Mouse (Mus musculus): ENCODE results near the gene Lcn11. TPM values are rescaled to one million over a fixed set of nuclear protein-coding genes. Genes with fewer than 3 reads are reported as not detected.

The Lcn11 gene
- not detected in 2 replicates for polyA plus RNA-seq (2015; fragmentation: Nextera tagmentation; extraction: Ambion mirVana)

DNA sequence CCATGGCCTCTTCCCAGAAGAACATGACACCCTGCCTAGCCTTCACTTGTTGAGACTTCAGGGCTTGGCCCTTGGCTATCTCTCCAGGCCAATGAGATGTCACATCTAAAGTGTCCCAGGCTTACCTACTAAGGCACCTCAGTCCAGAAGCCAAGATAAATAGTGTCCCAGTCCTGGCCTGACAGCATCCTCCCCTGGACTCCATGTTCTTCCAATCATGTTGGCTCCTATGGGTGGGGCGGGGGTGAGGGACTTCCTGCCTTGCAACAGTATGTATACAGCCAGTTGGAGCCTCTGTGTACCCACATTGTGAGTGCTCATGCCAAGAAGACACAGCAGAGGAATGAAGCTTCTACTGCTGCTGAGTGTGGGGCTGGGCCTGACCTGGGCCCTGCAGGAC is at the start of gene Lcn11:
Gene Lcn11, plus strand, starts transcription at position 301 of the 400 bp plus-strand sequence.

DNA sequence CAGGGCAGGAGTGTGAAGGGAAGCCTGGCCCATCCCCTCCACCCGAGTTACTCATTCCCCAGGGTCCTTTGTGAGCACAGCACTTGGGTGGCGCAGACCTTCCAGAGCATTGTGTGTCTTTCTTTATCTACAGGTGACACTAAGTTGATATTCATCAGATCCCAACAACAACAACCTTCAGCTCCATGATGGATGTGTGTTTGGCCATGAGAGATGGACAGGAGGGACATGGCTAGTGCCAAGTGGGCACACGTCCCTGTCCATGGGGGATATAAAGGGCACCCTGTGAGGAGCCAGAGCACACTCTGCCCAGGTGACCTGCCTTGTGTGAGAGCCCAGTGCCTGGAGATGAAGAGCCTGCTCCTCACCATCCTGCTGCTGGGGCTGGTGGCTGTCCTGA is 40.1 kb upstream of the Lcn11 start, which contains the start of gene Obp2b:
Gene Obp2b, plus strand, starts transcription at position 301 of the 400 bp plus-strand sequence.

DNA sequence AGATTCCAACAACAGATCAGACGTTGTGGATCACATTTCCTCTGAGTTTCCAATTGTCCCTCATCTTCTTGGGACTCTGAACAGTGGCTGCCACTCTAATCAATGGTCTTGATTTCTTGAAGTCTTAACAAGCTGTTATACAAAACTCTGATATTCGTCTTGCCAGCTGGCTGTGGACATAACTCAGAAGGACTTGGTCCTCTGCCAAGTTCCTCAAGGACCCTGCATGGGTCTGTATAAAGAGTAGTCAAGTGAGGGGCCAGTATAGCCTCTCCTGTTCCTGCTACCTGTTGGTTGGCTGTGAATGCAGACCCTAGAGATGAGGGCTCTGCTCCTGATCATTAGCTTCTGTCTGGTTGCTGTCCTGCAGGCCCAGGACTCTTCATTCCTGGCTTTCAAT is 11.5 kb upstream of the Lcn11 start, which contains the start of gene Lcn3:
Gene Lcn3, plus strand, starts transcription at position 301 of the 400 bp plus-strand sequence.

DNA sequence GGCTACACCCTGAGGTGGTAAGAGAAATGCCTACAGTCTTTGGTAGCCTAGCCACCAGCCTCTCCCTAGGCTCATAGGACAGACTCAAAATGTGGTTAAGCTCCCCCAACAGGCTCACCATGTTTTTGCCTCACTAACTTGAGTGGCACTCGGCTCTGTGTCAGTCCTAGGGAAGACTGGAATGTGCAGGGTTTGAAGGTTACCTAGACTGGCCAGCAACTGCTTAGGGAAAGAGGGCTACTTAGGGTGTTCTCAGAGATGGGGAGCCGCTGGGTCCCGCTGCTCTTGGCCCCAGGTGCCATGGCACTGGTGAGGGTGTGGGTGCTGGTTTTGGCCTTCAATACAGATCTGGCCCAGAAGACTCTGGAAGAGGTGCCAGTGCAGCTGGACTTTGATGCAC is 5.1 kb downstream of the Lcn11 start, which contains the start of gene Gm13539:
Gene Gm13539, plus strand, starts transcription at position 301 of the 400 bp plus-strand sequence.

DNA sequence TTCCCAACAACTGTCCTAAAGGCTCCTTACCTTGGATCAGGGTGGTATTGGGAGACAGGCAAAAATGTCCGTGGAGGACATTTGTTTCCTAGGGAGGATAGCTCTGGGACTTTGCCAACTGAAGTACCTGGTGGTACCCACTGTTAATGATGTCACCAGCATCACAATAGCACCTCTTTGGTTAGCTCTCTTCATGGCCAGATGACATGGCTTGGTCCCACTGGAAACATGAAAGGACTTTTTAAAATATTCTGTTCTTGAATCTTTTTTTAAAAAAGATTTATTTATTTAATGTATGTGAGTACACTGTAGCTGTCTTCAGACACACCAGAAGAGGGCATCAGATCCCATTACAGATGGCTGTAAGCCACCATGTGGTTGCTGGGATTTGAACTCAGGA is 38.9 kb downstream of the Lcn11 start, which contains the start of gene Glt6d1:
Gene Glt6d1, minus strand, starts transcription at position 101 of the 400 bp plus-strand sequence.

DNA sequence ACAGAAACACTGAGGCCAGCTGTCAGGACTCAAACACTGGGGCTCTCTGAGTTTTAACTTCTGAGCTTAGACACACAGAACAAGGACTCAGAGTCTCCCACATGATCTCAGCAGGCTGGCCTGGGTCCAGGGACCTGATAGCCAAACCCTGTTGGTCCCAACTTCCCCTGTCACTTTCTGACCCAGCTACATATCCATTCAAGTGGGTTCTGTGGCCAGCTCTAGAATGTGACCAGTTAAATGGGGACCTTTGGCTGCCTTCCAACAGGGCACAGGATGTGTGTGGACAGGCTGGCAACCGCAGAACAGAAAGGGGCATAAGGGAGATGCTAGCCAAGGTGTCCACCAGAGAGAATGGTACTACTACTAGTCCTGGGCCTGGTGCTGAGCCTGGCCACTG is 46.0 kb downstream of the Lcn11 start, which contains the start of gene Lcn9:
Gene Lcn9, plus strand, starts transcription at position 348 of the 400 bp plus-strand sequence.

Other genes with a start within 250 kb of the Lcn11 start
- gene Traf2, start 230.1 kb upstream of the Lcn11 start, polyA plus RNA-seq (2015; fragmentation: Nextera tagmentation; extraction: Ambion mirVana) = 11.9 and 12.1 TPM in 2 replicates
- gene Edf1, start 219.2 kb upstream of the Lcn11 start, polyA plus RNA-seq (2015; fragmentation: Nextera tagmentation; extraction: Ambion mirVana) = 403 and 421 TPM in 2 replicates
- gene Mamdc4, start 202.2 kb upstream of the Lcn11 start, polyA plus RNA-seq (2015; fragmentation: Nextera tagmentation; extraction: Ambion mirVana) = 1.0 and 3.1 TPM in 2 replicates
- gene Phpt1, start 201.8 kb upstream of the Lcn11 start, polyA plus RNA-seq (2015; fragmentation: Nextera tagmentation; extraction: Ambion mirVana) = 251 and 258 TPM in 2 replicates
- gene Ajm1, start 195.3 kb upstream of the Lcn11 start, polyA plus RNA-seq (2015; fragmentation: Nextera tagmentation; extraction: Ambion mirVana) = 20.4 and 21.5 TPM in 2 replicates
- 56.5 and 61.3 TPM in 2 replicates for gene Rabl6, start 168.5 kb upstream of the Lcn11 start, polyA plus RNA-seq (2015; fragmentation: Nextera tagmentation; extraction: Ambion mirVana)
- gene Ccdc183, start 159.3 kb upstream of the Lcn11 start, polyA plus RNA-seq (2015; fragmentation: Nextera tagmentation; extraction: Ambion mirVana) = 0.45 and 0.50 TPM in 2 replicates
- 63.4 and 65.7 TPM in 2 replicates for gene Tmem141, start 155.0 kb upstream of the Lcn11 start, polyA plus RNA-seq (2015; fragmentation: Nextera tagmentation; extraction: Ambion mirVana)
- 13.4 and 13.6 TPM in 2 replicates for gene Fcna, start 149.0 kb upstream of the Lcn11 start, polyA plus RNA-seq (2015; fragmentation: Nextera tagmentation; extraction: Ambion mirVana)
- not detected in 2 replicates for gene Lcn8, start 123.9 kb upstream of the Lcn11 start, polyA plus RNA-seq (2015; fragmentation: Nextera tagmentation; extraction: Ambion mirVana)
- gene Lcn5, start 119.1 kb upstream of the Lcn11 start, polyA plus RNA-seq (2015; fragmentation: Nextera tagmentation; extraction: Ambion mirVana) = not detected in 2 replicates
- not detected in 2 replicates for gene Lcn6, start 100.2 kb upstream of the Lcn11 start, polyA plus RNA-seq (2015; fragmentation: Nextera tagmentation; extraction: Ambion mirVana)
- not detected in 2 replicates for gene Lcn10, start 94.3 kb upstream of the Lcn11 start, polyA plus RNA-seq (2015; fragmentation: Nextera tagmentation; extraction: Ambion mirVana)
- not detected in 2 replicates for gene Obp2a, start 77.0 kb upstream of the Lcn11 start, polyA plus RNA-seq (2015; fragmentation: Nextera tagmentation; extraction: Ambion mirVana)
- 259 and 263 TPM in 2 replicates for gene Bmyc, start 70.3 kb upstream of the Lcn11 start, polyA plus RNA-seq (2015; fragmentation: Nextera tagmentation; extraction: Ambion mirVana)
- gene Obp2b, start 40.0 kb upstream of the Lcn11 start, polyA plus RNA-seq (2015; fragmentation: Nextera tagmentation; extraction: Ambion mirVana) = not detected in 2 replicates
- not detected in 2 replicates for gene Lcn3, start 11.4 kb upstream of the Lcn11 start, polyA plus RNA-seq (2015; fragmentation: Nextera tagmentation; extraction: Ambion mirVana)
- gene Gm13539, start 5.2 kb downstream of the Lcn11 start, polyA plus RNA-seq (2015; fragmentation: Nextera tagmentation; extraction: Ambion mirVana) = not detected in 2 replicates
- gene Glt6d1, start 38.8 kb downstream of the Lcn11 start, polyA plus RNA-seq (2015; fragmentation: Nextera tagmentation; extraction: Ambion mirVana) = not detected in 2 replicates
- gene Lcn9, start 46.1 kb downstream of the Lcn11 start, polyA plus RNA-seq (2015; fragmentation: Nextera tagmentation; extraction: Ambion mirVana) = not detected in 2 replicates
- not detected in 2 replicates for gene Sohlh1, start 70.2 kb downstream of the Lcn11 start, polyA plus RNA-seq (2015; fragmentation: Nextera tagmentation; extraction: Ambion mirVana)
- 32.2 and 34.0 TPM in 2 replicates for gene Kcnt1, start 86.7 kb downstream of the Lcn11 start, polyA plus RNA-seq (2015; fragmentation: Nextera tagmentation; extraction: Ambion mirVana)
- 43.7 and 44.5 TPM in 2 replicates for gene Camsap1, start 206.3 kb downstream of the Lcn11 start, polyA plus RNA-seq (2015; fragmentation: Nextera tagmentation; extraction: Ambion mirVana)
- 156 and 162 TPM in 2 replicates for gene Ubac1, start 244.7 kb downstream of the Lcn11 start, polyA plus RNA-seq (2015; fragmentation: Nextera tagmentation; extraction: Ambion mirVana)

Measured in neural tube, postnatal 0 days (tissue).